Comparison of ENCODE assay signal across 23 mouse cellular contexts in the genomic region with DNA sequence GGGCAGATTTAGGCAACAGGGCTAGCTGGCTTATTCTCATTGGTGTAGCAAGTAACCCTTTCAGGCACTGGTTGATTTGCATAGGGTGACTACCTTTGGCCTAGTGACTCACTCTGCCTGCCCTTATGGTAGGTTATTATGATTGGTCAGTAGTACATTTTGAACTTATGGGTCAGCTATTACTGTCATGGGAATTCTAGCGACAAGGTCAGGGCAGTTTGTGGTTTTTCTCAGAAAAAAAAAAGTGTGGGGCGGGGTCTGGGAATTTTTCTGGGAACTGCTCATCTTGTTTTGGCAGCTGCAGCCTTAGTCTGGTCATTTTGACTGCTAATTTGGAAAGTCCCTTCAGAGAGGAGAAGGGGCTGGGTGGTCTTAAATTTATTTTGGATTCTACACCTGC. TPM values are rescaled to one million over a fixed set of nuclear protein-coding genes. Genes with fewer than 3 reads are reported as not detected.
"Had no signal": no experiment of that assay in that cellular context is flagged by ENCODE, and none has a peak within 500 bp of the region (broad histone marks: within the 10 kb centered on the region; RNA-seq: fewer than 3 reads in every experiment).

No protein-coding gene starts in this region.

- H3K27ac ChIP-seq: midbrain, embryonic 10.5 days; midbrain, embryonic 12.5 days; neural tube, embryonic 12.5 days; stomach, embryonic 15.5 days; stomach, postnatal 0 days had no signal

- H3K4me1 ChIP-seq: midbrain, embryonic 10.5 days; midbrain, embryonic 12.5 days; neural tube, embryonic 12.5 days; stomach, embryonic 15.5 days had no signal

- H3K4me3 ChIP-seq: midbrain, embryonic 10.5 days; midbrain, embryonic 12.5 days; neural tube, embryonic 12.5 days; stomach, embryonic 15.5 days had no signal

- ATAC-seq: midbrain, embryonic 16.5 days had no signal

- H3K36me3 ChIP-seq: midbrain, embryonic 10.5 days; midbrain, embryonic 12.5 days; neural tube, embryonic 12.5 days; stomach, embryonic 15.5 days had no signal

- H3K27me3 ChIP-seq: midbrain, embryonic 12.5 days; neural tube, embryonic 12.5 days; stomach, embryonic 15.5 days had no signal

- DNase-seq: lung, adult 18-20 months; lung, embryonic 14.5 days; lung, postnatal 10 days; lung, postnatal 4 days; midbrain, embryonic 14.5 days; right cerebral cortex, postnatal 14 days; thymus, adult 2 months; thymus, postnatal 25 days; thymus, postnatal 4 days had no signal

RNA-seq across cellular contexts. Expression of a gene that starts 8.7 kb away (rescaled TPM):
- total RNA-seq: megakaryocyte, adult 5-6 weeks; megakaryocyte-erythroid progenitor cell, adult 5-6 weeks; neutrophil, adult 5-6 weeks had no signal
- polyA plus RNA-seq: lung, embryonic 14.5 days; lung, embryonic 16.5 days; midbrain, embryonic 10.5 days; midbrain, embryonic 12.5 days; midbrain, embryonic 14.5 days; midbrain, embryonic 16.5 days; neural tube, embryonic 12.5 days; neural tube, embryonic 14.5 days; spleen, adult 2 months; stomach, embryonic 15.5 days; stomach, postnatal 0 days; testis, adult 2 months; urinary bladder, adult 2 months had no signal

RNA-seq across cellular contexts. Expression of a gene that starts 45.3 kb away (rescaled TPM):
- total RNA-seq: megakaryocyte-erythroid progenitor cell, adult 5-6 weeks; neutrophil, adult 5-6 weeks had no signal
- polyA plus RNA-seq: lung, embryonic 14.5 days; lung, embryonic 16.5 days; midbrain, embryonic 14.5 days; neural tube, embryonic 12.5 days; neural tube, embryonic 14.5 days; spleen, adult 2 months; stomach, embryonic 15.5 days; testis, adult 2 months; thymus, adult 2 months; urinary bladder, adult 2 months had no signal
